ENCODE assay signal across 8 mouse cellular contexts in the genomic region with DNA sequence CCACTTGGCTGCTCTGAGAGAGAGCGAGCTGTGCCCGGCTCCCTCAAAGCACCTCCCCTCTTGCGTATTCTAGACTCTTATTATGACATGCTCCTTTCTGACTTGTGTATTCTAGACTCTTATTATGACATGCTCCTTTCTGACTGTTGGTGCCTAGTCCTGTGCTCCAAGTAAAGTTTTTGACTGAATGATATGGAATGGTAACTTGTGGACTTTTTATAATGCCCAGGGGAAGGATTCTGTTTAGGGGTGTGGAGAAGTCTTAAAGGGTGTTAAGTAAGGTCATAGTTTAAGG.
DNase-seq lines count a peak whose midpoint lies in the region; ATAC-seq and TF ChIP-seq lines count a peak whose summit lies in the region.

No protein-coding gene starts in this region.

- H3K9ac ChIP-seq in heart, embryonic 16.5 days (ENCODE audit: low read length), result no peak overlapping the region
- no peak overlapping the region for H3K9ac ChIP-seq in limb, embryonic 14.5 days (ENCODE audit: low read depth, low read length, severe bottlenecking)

- no peak for DNase-seq in heart, adult 9 months (ENCODE audit: low spot score in 2 of 2)
- DNase-seq in G1E (ENCODE audit: low spot score), result peak; percentile 69
- peak; percentile 42 for DNase-seq in c-Kit-positive CD71-positive TER-119-positive erythroid progenitor cells, embryonic 14.5 days (ENCODE audit: low spot score)
- DNase-seq in limb, embryonic 14.5 days (ENCODE audit: low spot score), result peak; percentile 26
- no peak for DNase-seq in right cerebral cortex, postnatal 4 days
- no peak for DNase-seq in thymus, postnatal 10 days (ENCODE audit: low spot score in 2 of 2)
- no peak for DNase-seq in urinary bladder, adult 18-20 months (ENCODE audit: low spot score in 2 of 2)

- peaks cover 48% of the 10 kb centered on the region for H3K4me1 ChIP-seq in heart, embryonic 16.5 days (ENCODE audit: control insufficient read depth, insufficient read depth, low read length)
- peaks cover 86% of the 10 kb centered on the region for H3K4me1 ChIP-seq in G1E (ENCODE audit: insufficient read depth, low read depth, low read length)
- H3K4me1 ChIP-seq in limb, embryonic 14.5 days (ENCODE audit: control insufficient read depth, insufficient read depth, low read length), result peaks cover 42% of the 10 kb centered on the region

- no peak for TF ChIP-seq CTCF in G1E (IDR thresholded peaks at IDR 0.05; ENCODE audit: low read depth, low read length)

- WGBS in heart, embryonic 16.5 days, result 16% methylated on average over 3 of the region's 3 CpGs
- 24% methylated on average over 3 of the region's 3 CpGs for WGBS in limb, embryonic 14.5 days

- H3K9me3 ChIP-seq in heart, embryonic 16.5 days (replicated peaks; ENCODE audit: control insufficient read depth, low read length), result no peaks in the 10 kb centered on the region
- no peaks in the 10 kb centered on the region for H3K9me3 ChIP-seq in G1E (replicated peaks)
- H3K9me3 ChIP-seq in limb, embryonic 14.5 days (ENCODE audit: control insufficient read depth, low read length), result no peaks in the 10 kb centered on the region

- H3K4me2 ChIP-seq in heart, embryonic 16.5 days (ENCODE audit: low read depth, low read length), result peak overlapping the region; percentile 47
- no peak overlapping the region for H3K4me2 ChIP-seq in limb, embryonic 14.5 days (replicated peaks; ENCODE audit: low read depth, low read length, severe bottlenecking)

- no peaks in the 10 kb centered on the region for H3K36me3 ChIP-seq in heart, embryonic 16.5 days (ENCODE audit: control insufficient read depth, insufficient read depth)
- H3K36me3 ChIP-seq in G1E (replicated peaks), result peaks cover 20% of the 10 kb centered on the region
- no peaks in the 10 kb centered on the region for H3K36me3 ChIP-seq in limb, embryonic 14.5 days (ENCODE audit: control insufficient read depth, insufficient read depth, low read length)

- H3K27ac ChIP-seq in heart, embryonic 16.5 days (ENCODE audit: low read length), result no peak overlapping the region
- H3K27ac ChIP-seq in limb, embryonic 14.5 days (replicated peaks; ENCODE audit: low read depth, low read length), result no peak overlapping the region

- H3K4me3 ChIP-seq in heart, embryonic 16.5 days (ENCODE audit: low read length), result 0 out of 2 replicates have a peak overlapping the region, but pooled peaks have one; percentile 5
- peak overlapping the region; percentile 62 for H3K4me3 ChIP-seq in G1E (ENCODE audit: low read depth, low read length)
- H3K4me3 ChIP-seq in limb, embryonic 14.5 days (replicated peaks; ENCODE audit: low read length), result no peak overlapping the region

- no peak for ATAC-seq in heart, embryonic 16.5 days (replicated peaks; ENCODE audit: extremely low read depth, insufficient read depth, low FRiP score)
- ATAC-seq in G1E (ENCODE audit: extremely low read depth, insufficient number of reproducible peaks, low FRiP score, poor library complexity, severe bottlenecking), result peak; percentile 29
- ATAC-seq in limb, embryonic 14.5 days (ENCODE audit: low FRiP score, low read depth), result no peak

- TF ChIP-seq POLR2A in limb, embryonic 14.5 days (IDR thresholded peaks at IDR 0.05; ENCODE audit: borderline replicate concordance, extremely low read depth, insufficient read depth, insufficient read length), result no peak

- H3K27me3 ChIP-seq in heart, embryonic 16.5 days (ENCODE audit: control insufficient read depth, insufficient read depth, low read length), result no peaks in the 10 kb centered on the region
- no peaks in the 10 kb centered on the region for H3K27me3 ChIP-seq in G1E (ENCODE audit: insufficient read depth, low read length)
- no peaks in the 10 kb centered on the region for H3K27me3 ChIP-seq in limb, embryonic 14.5 days (ENCODE audit: control insufficient read depth, insufficient read depth, low read length)

Comparison
In these comparisons a context has a peak if more than half of its experiments do, and no peak if none do; other contexts are left out.
1. DNase-seq: peak in G1E (single experiment), c-Kit-positive CD71-positive TER-119-positive erythroid progenitor cells, embryonic 14.5 days (single experiment) and limb, embryonic 14.5 days (single experiment); none in heart, adult 9 months (0 of 2), right cerebral cortex, postnatal 4 days (single experiment), thymus, postnatal 10 days (0 of 2) and urinary bladder, adult 18-20 months (0 of 2).